In genomic region chr10:111318021-111318420, GRCm38 (mm10) we compare ENCODE assay signal across 12 mouse cellular contexts. TPM values are rescaled to one million over a fixed set of nuclear protein-coding genes. Genes with fewer than 3 reads are reported as not detected.
DNase-seq lines count a peak whose midpoint lies in the region; ATAC-seq lines count a peak whose summit lies in the region.
"Had no signal": no experiment of that assay in that cellular context is flagged by ENCODE, and none has a peak within 500 bp of the region (broad histone marks: within the 10 kb centered on the region; RNA-seq: fewer than 3 reads in every experiment).

No protein-coding gene starts in this region.

- no peak overlapping the region for H3K9ac ChIP-seq in forebrain, embryonic 14.5 days (ENCODE audit: low read length)
- no peak overlapping the region for H3K9ac ChIP-seq in forebrain, embryonic 11.5 days (ENCODE audit: low read length)
- no peak overlapping the region for H3K9ac ChIP-seq in midbrain, embryonic 16.5 days (ENCODE audit: low read depth, low read length)
- H3K9ac ChIP-seq: liver, postnatal 0 days had no signal

- 66% methylated on average over 3 of the region's 3 CpGs for WGBS in forebrain, embryonic 14.5 days
- 76% methylated on average over 3 of the region's 3 CpGs for WGBS in forebrain, embryonic 11.5 days
- 53% methylated on average over 3 of the region's 3 CpGs for WGBS in midbrain, embryonic 16.5 days

- no peaks in the 10 kb centered on the region for H3K4me1 ChIP-seq in forebrain, embryonic 14.5 days (ENCODE audit: control insufficient read depth, insufficient read depth, low read length)
- H3K4me1 ChIP-seq in forebrain, embryonic 11.5 days (replicated peaks; ENCODE audit: control insufficient read depth, insufficient read depth, low read length), result no peaks in the 10 kb centered on the region
- no peaks in the 10 kb centered on the region; the same call in 1 of the 2 replicates for H3K4me1 ChIP-seq in midbrain, embryonic 16.5 days (ENCODE audit: control insufficient read depth, insufficient read depth, low read length)

- no peaks in the 10 kb centered on the region for H3K9me3 ChIP-seq in forebrain, embryonic 14.5 days (replicated peaks; ENCODE audit: control insufficient read depth, low read length)
- no peaks in the 10 kb centered on the region for H3K9me3 ChIP-seq in forebrain, embryonic 11.5 days (ENCODE audit: control insufficient read depth, low read length)
- no peaks in the 10 kb centered on the region for H3K9me3 ChIP-seq in midbrain, embryonic 16.5 days (replicated peaks; ENCODE audit: control insufficient read depth, low read length, poor library complexity, severe bottlenecking)

- H3K4me3 ChIP-seq in forebrain, embryonic 14.5 days (ENCODE audit: low read depth, low read length), result no peak overlapping the region
- no peak overlapping the region for H3K4me3 ChIP-seq in forebrain, embryonic 11.5 days (ENCODE audit: low read depth, low read length)
- no peak overlapping the region for H3K4me3 ChIP-seq in midbrain, embryonic 16.5 days (ENCODE audit: low read depth, low read length)
- H3K4me3 ChIP-seq: erythroblast, embryonic 14.5 days had no signal

- peak; percentile 60; the same call in 1 of the 2 replicates for ATAC-seq in forebrain, embryonic 14.5 days
- ATAC-seq in forebrain, embryonic 11.5 days (replicated peaks; ENCODE audit: low FRiP score), result no peak
- ATAC-seq in midbrain, embryonic 16.5 days, result peak; percentile 96
- ATAC-seq: liver, postnatal 0 days had no signal

- no peak overlapping the region for H3K4me2 ChIP-seq in forebrain, embryonic 14.5 days (ENCODE audit: low read length)
- no peak overlapping the region for H3K4me2 ChIP-seq in forebrain, embryonic 11.5 days (ENCODE audit: low read depth, low read length, severe bottlenecking)
- no peak overlapping the region for H3K4me2 ChIP-seq in midbrain, embryonic 16.5 days (ENCODE audit: low read length)

- peak; percentile 68 for DNase-seq in forebrain, embryonic 14.5 days (ENCODE audit: low spot score)
- no peak for DNase-seq in forebrain, embryonic 11.5 days (ENCODE audit: low spot score)
- DNase-seq in layer of hippocampus, adult 8-10 months (ENCODE audit: low spot score in 2 of 2), result peak; percentile 39 to 56
- DNase-seq in layer of hippocampus, postnatal 36 days, result no peak
- DNase-seq in brain, adult 2 months (ENCODE audit: low read depth, low spot score), result peak; percentile 97
- no peak for DNase-seq in gastrocnemius, postnatal 10 days
- no peak for DNase-seq in Muller cell, postnatal 12 days (ENCODE audit: inconsistent ontology term)
- DNase-seq: B cell, adult 2 months; cerebellum, postnatal 14 days; liver, postnatal 0 days had no signal

- no peak overlapping the region for H3K27ac ChIP-seq in forebrain, embryonic 14.5 days (ENCODE audit: low read depth, low read length)
- no peak overlapping the region for H3K27ac ChIP-seq in forebrain, embryonic 11.5 days (ENCODE audit: low read depth, low read length)
- 0 out of 2 replicates have a peak overlapping the region, but pooled peaks have one; percentile 34 for H3K27ac ChIP-seq in midbrain, embryonic 16.5 days (ENCODE audit: low read length)

- no peaks in the 10 kb centered on the region for H3K36me3 ChIP-seq in forebrain, embryonic 14.5 days (ENCODE audit: control insufficient read depth, insufficient read depth, low read length)
- H3K36me3 ChIP-seq in forebrain, embryonic 11.5 days (ENCODE audit: control insufficient read depth, insufficient read depth, low read length), result no peaks in the 10 kb centered on the region
- H3K36me3 ChIP-seq in midbrain, embryonic 16.5 days (ENCODE audit: control insufficient read depth, insufficient read depth, low read length), result no peaks in the 10 kb centered on the region

- no peaks in the 10 kb centered on the region for H3K27me3 ChIP-seq in forebrain, embryonic 14.5 days (replicated peaks; ENCODE audit: control insufficient read depth, insufficient read depth, low read length)
- H3K27me3 ChIP-seq in forebrain, embryonic 11.5 days (ENCODE audit: control insufficient read depth, insufficient read depth, low read length), result no peaks in the 10 kb centered on the region
- no peaks in the 10 kb centered on the region for H3K27me3 ChIP-seq in midbrain, embryonic 16.5 days (ENCODE audit: control insufficient read depth, insufficient read depth, low read depth, low read length)

RNA-seq across cellular contexts. Expression of gene Bbs10, which starts 19.5 kb away (rescaled TPM):
- polyA plus RNA-seq in forebrain, embryonic 14.5 days (2014; fragmentation: Nextera tagmentation; extraction: Ambion mirVana), result 6.2 and 7.1 TPM in 2 replicates
- 7.5 and 9.5 TPM in 2 replicates for polyA plus RNA-seq in forebrain, embryonic 11.5 days (2014; fragmentation: Nextera tagmentation; extraction: Ambion mirVana)
- total RNA-seq in layer of hippocampus, adult 8-10 months (2022), result 1 to 10 TPM; 5.2 to 6.0 (median 5.7) TPM
- 1 to 10 TPM; 4.5 to 5.6 TPM for total RNA-seq in layer of hippocampus, postnatal 36 days (2021)
- polyA plus RNA-seq in midbrain, embryonic 16.5 days (2015; fragmentation: Nextera tagmentation; extraction: Ambion mirVana), result 5.6 TPM in 2 replicates
- total RNA-seq in gastrocnemius, postnatal 10 days (2021), result 1 to 10 TPM; 2.2 to 2.7 TPM
- polyA plus RNA-seq: erythroblast, embryonic 14.5 days had no signal

Comparison
In these comparisons a context has a peak if more than half of its experiments do, and no peak if none do; other contexts are left out.
1. DNase-seq: peak in forebrain, embryonic 14.5 days (single experiment), layer of hippocampus, adult 8-10 months (2 of 2) and brain, adult 2 months (single experiment); none in forebrain, embryonic 11.5 days (single experiment), layer of hippocampus, postnatal 36 days (0 of 2), gastrocnemius, postnatal 10 days (single experiment) and Muller cell, postnatal 12 days (single experiment).